Mouse (Mus musculus) megakaryocyte, embryonic 14.5 days (primary cell): ENCODE results near the gene Pno1. TPM values are rescaled to one million over a fixed set of nuclear protein-coding genes. Genes with fewer than 3 reads are reported as not detected.

Source experiments
- H3K27me3 ChIP-seq: replicated peaks from 2 replicates; pipeline ENCODE3; 2012; ENCODE audit warnings: inconsistent platforms
- H3K36me3 ChIP-seq: replicated peaks from 2 replicates; pipeline ENCODE3; 2012; ENCODE audit warnings: low read length, inconsistent platforms, mixed read lengths
- H3K4me1 ChIP-seq: 2 replicates; pipeline ENCODE4 v1.6.1; 2012; ENCODE audit warnings: inconsistent platforms
- H3K4me3 ChIP-seq: replicated peaks from 2 replicates; pipeline ENCODE3; 2012; ENCODE audit warnings: moderate library complexity, mild to moderate bottlenecking, inconsistent platforms
- H3K9me3 ChIP-seq: 2 replicates; pipeline ENCODE4 v1.6.1; 2012; ENCODE audit warnings: inconsistent platforms
- FLI1 ChIP-seq: IDR thresholded peaks from 2 replicates; pipeline ENCODE4 v1.6.1; 2012; ENCODE audit warnings: low read length, inconsistent platforms, mixed read lengths
- GATA1 ChIP-seq: IDR thresholded peaks from 3 replicates; pipeline ENCODE4 v1.6.1; 2012; ENCODE audit warnings: mixed read lengths, low read length, inconsistent platforms, borderline replicate concordance
- polyA plus RNA-seq: library from polyadenylated mRNA; stranded (reverse); fragments of >175 nt; gene quantifications from 2 replicates; pipeline ENCODE4 v1.2.3, GENCODE M21; 2012; ENCODE audit warnings: low replicate concordance; ENCODE audit not compliant: insufficient read depth

Pno1 gene
- polyA plus RNA-seq, 1 experiment, result 21.3 TPM

DNA sequence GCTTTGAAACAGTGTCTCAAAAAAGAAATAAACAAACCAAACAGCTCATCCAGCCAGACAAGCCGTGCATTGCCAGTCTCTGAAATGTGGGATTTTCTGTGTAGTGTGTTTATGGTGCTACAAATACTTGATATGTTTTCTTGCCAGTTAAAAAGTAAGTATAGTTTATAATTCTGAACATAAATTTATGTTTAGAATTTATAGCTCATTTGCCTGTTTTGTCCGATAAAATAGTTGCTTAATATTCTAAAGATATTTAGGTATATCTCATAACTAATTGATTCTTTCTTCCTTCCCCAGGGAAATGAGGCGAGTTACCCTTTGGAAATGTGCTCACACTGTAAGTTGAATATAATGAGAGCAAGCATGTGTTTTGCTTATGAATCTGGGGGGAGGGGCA, 29.6 kb downstream of the Pno1 start, which contains the start of gene Wdr92:
Wdr92 (plus strand) TSS at position 301 of the 400 bp plus-strand sequence.
- H3K36me3 ChIP-seq, result peaks cover 37% of the 10 kb centered on the region
- no peaks in the 10 kb centered on the region for H3K27me3 ChIP-seq
- H3K4me3 ChIP-seq, result no peak within 1 kb of the TSS
- peaks cover 73% of the 10 kb centered on the region for H3K4me1 ChIP-seq
- TF ChIP-seq FLI1 (no peak), GATA1 (no peak)
- H3K9me3 ChIP-seq, result no peaks in the 10 kb centered on the region

DNA sequence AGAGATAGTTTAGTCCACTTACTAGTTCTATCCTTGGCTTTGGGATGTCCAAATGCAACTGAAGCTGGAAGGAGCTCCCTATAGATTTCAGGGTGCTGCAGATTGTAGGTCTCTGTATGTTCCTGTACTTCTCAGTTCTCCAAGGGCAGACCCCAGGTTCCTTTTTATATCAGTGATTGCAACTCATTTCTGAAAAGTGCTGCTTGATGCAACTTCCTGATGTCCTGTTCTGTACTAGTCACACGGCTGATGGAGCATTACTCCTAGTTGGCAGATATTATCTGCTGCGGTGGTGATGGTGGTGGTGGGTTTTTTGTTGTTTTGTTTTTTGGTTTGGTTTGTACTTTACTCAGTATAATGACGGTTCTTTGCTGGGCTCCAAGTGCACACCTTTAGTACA, 30.6 kb downstream of the Pno1 start:
- H3K4me1 ChIP-seq, result peaks cover 76% of the 10 kb centered on the region
- no peak overlapping the region for H3K4me3 ChIP-seq
- H3K27me3 ChIP-seq, result no peaks in the 10 kb centered on the region
- H3K36me3 ChIP-seq, result peaks cover 29% of the 10 kb centered on the region
- TF ChIP-seq FLI1 (no peak), GATA1 (no peak)
- no peaks in the 10 kb centered on the region for H3K9me3 ChIP-seq

DNA sequence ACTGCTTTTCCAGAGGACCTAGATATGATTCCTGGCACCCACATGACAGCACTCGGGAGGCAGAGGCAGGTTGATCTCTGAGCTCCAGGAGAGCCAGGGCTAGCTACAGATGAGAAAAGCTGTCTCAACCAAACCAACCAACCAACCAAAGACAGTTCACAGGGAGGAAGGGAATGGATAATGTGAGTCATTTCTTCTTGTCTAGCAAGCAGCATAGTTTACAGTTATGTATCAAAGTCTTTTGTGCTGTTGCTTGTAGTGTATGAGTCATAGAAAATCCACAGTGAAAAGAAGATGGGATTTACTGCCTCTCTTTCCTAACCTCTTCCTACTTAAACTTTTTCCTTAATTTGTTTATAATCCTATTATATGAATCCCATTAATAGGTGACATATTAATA, 34.7 kb downstream of the Pno1 start:
- Histone ChIP-seq H3K9me3 (peaks cover 7% of the 10 kb centered on the region), H3K27me3 (no peaks in the 10 kb centered on the region), H3K4me3 (peak overlapping the region; percentile 53), H3K4me1 (peaks cover 58% of the 10 kb centered on the region), H3K36me3 (peaks cover 39% of the 10 kb centered on the region)
- no peak for TF ChIP-seq FLI1
- no peak for TF ChIP-seq GATA1

DNA sequence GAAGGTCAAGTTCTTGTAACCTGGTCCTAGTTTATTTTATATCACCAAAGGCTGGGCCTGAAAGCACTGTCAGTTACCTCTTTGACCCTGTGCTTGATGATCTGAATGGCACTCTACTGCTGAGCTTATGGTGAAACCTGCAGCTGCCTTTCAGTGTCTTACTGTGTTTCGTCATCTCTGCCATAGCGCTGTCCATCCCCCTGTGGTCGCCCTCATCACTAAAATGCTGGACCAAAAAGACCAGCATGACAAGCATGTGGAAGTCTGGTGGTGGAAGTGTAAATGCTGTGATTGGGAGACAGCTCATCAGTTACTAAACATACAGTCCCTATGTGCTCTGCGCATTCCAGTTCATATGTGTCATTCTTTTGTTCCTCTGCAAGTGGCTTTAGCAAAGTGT, 39.1 kb downstream of the Pno1 start:
- H3K4me3 ChIP-seq, result no peak overlapping the region
- TF ChIP-seq FLI1 (no peak), GATA1 (no peak)
- no peaks in the 10 kb centered on the region for H3K27me3 ChIP-seq
- H3K36me3 ChIP-seq, result peaks cover 35% of the 10 kb centered on the region
- H3K4me1 ChIP-seq, result peaks cover 71% of the 10 kb centered on the region
- peaks cover 7% of the 10 kb centered on the region for H3K9me3 ChIP-seq

DNA sequence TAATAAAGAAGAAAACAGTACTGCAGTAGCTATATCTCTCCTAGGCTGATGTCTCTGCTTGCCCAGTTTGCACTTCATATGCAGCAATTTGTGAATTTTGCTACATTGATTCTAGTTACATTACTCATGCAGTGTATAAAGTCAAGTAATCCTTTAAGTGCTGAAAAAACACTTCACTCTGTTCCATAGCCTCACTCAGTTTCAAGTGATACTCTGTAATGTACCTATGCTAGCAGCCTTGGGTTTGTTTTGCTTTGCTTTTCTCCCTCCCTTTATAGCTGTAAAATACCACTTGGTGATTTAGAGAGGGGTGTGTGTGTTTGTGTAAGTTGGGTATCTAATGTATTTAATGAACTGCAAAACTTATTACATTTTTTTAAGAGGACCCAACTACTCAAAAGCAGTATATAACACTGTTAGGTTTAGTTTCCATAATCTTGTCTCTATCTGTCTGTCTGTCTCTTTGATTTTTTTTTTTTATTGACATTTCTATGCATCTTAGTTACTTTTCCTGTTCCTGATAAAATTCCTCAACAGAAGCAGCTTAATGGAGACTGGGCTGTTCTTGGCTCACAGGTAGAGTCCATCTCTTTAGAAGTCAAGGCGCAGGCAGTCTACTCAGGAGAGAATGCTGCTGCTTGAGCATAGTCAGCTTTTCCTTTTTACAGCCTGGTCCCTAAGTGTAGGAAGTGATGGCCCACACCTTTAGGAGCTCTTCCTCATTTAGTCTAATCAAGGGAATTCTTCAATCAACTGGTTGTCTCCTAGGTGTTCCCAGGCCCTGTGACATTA, 40.2 kb downstream of the Pno1 start:
- Histone ChIP-seq H3K9me3 (peaks cover 7% of the 10 kb centered on the region), H3K4me1 (peaks cover 72% of the 10 kb centered on the region), H3K36me3 (peaks cover 39% of the 10 kb centered on the region), H3K4me3 (no peak overlapping the region), H3K27me3 (no peaks in the 10 kb centered on the region)
- TF ChIP-seq GATA1 (no peak), FLI1 (no peak)

DNA sequence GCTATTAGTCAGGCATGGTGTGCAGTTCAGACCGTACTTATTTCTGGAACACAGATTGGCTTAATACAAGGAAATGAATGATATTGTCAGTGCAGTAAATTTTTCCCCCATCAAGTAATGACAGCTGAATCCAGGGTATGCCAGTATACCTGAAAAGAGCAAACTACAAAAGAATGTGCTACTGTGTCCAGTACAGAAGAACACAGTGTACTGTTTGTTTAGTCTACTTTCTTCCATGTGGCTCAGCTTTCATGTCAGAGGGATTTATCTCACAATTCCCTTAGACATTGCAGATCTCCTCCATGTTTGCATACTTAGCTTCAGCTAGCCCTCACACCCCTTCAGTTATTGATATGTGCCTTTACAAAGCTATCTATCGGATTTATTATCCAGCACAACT, 42.1 kb downstream of the Pno1 start:
- peaks cover 39% of the 10 kb centered on the region for H3K36me3 ChIP-seq
- peaks cover 7% of the 10 kb centered on the region for H3K9me3 ChIP-seq
- H3K27me3 ChIP-seq, result no peaks in the 10 kb centered on the region
- TF ChIP-seq FLI1, result no peak
- no peak for TF ChIP-seq GATA1
- peaks cover 81% of the 10 kb centered on the region for H3K4me1 ChIP-seq
- no peak overlapping the region for H3K4me3 ChIP-seq

DNA sequence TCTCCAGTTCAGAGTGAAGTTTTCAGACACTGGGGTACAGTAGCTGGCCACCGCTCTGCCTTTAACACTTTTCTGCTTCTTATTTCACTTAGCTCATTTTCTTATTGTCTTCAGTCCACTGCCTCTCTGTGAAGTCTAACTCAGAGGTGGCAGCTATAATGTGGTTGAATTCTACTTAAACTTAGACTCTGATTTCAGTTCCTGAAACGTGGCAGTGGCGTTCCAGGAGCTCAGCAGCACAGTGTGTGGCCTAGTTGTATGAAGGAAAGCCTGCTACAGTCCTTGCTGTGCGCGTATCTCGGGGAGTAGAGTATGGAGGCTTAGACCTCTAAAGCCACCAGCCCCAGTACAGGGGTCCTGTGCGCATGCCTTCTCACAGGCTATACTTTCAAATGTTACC, 44.7 kb downstream of the Pno1 start:
- TF ChIP-seq FLI1 (no peak), GATA1 (no peak)
- Histone ChIP-seq H3K27me3 (no peaks in the 10 kb centered on the region), H3K4me1 (peaks cover 98% of the 10 kb centered on the region), H3K36me3 (peaks cover 19% of the 10 kb centered on the region), H3K9me3 (no peaks in the 10 kb centered on the region), H3K4me3 (peak overlapping the region; percentile 64)

DNA sequence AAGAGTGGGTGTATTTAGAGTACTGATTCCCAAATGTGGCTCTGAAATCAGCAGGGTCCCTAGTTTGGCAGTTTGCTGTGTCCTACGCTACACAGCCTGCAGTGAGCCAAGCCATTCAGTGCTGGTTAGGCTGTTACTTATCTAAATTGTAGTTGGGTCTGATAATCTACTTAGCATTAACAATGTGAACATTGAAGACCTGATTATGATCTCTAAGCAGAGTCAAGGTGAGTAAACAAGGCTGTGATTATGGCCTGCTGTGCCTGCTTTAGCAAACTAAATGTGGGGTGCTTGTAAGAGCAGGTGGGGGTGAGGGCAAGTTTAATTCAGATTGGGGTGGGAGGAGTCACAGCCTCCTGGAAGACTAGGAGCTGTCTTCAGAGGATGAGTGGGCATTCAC, 47.4 kb downstream of the Pno1 start:
- H3K27me3 ChIP-seq, result no peaks in the 10 kb centered on the region
- H3K36me3 ChIP-seq, result peaks cover 16% of the 10 kb centered on the region
- peak overlapping the region; percentile 66 for H3K4me3 ChIP-seq
- no peaks in the 10 kb centered on the region for H3K9me3 ChIP-seq
- no peak for TF ChIP-seq FLI1
- no peak for TF ChIP-seq GATA1
- peaks cover 80% of the 10 kb centered on the region for H3K4me1 ChIP-seq

DNA sequence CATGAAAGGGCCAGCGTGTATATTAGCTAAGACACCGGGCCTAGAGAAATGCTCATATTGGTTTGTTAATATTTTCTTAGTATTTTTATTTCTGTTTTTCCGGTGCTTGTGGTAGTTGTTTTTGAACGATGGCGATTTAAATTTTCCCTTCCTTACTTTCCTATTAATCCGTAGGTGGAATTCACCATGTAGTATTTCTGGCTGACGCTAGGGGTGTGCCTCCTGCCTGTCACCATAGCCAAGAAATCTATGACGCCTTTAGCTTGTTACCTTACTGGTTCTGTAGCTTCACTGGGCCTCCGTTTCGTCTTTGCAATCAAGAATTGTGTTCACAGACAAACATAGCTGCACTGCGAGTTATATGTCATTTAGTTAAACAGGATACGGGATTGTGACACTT, 51.1 kb downstream of the Pno1 start:
- Histone ChIP-seq H3K4me3 (peak overlapping the region; percentile 96), H3K27me3 (no peaks in the 10 kb centered on the region), H3K36me3 (peaks cover 6% of the 10 kb centered on the region), H3K9me3 (no peaks in the 10 kb centered on the region), H3K4me1 (peaks cover 54% of the 10 kb centered on the region)
- TF ChIP-seq FLI1 (no peak), GATA1 (no peak)

DNA sequence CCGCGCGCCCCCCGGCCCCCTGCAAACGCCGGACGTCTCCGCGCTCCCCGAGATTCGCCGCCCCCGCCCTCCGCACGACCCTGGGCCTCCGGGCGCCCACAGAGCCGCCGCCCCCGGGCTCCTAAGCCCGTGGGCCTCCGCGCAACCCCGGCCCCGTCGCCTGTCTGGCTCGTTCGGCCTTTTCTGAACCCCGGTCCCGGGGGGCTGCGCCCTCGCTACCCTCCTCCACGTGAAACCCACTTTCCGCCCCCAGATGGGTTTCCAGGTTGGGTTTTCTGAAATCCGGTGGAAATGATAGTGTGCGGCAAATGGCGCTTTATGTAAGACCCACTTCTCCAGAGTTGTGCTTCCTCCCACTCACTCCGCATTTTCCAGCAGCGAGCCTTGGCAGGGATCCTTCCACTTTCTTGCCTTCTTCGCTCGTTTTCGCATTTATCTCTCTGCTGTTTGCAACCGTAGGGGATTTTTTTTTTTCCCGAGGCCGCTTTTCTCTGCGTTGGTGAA, 51.6 kb downstream of the Pno1 start:
- H3K36me3 ChIP-seq, result peaks cover 6% of the 10 kb centered on the region
- H3K27me3 ChIP-seq, result no peaks in the 10 kb centered on the region
- no peaks in the 10 kb centered on the region for H3K9me3 ChIP-seq
- no peak for TF ChIP-seq FLI1
- TF ChIP-seq GATA1, result no peak
- H3K4me1 ChIP-seq, result peaks cover 50% of the 10 kb centered on the region
- H3K4me3 ChIP-seq, result peak overlapping the region; percentile 96
